Mouse (Mus musculus) liver, postnatal 0 days (tissue): ENCODE measurements around the gene Krt7. TPM values are rescaled to one million over a fixed set of nuclear protein-coding genes. Genes with fewer than 3 reads are reported as not detected.

ENCODE experiments used
- ATAC-seq: fragments of 200-750 bp; cut with Nextera tagmentation; 2 replicates; pipeline ENCODE4 v1.8.0; 2017; ENCODE audit warnings: mild to moderate bottlenecking, moderate library complexity
- DNase-seq: peaks from one replicate; pipeline ENCODE4 v3.0.0-alpha.2; 2016
- H3K27ac ChIP-seq: fragments of 300-500 bp; sonication (generic); 2 replicates; pipeline ENCODE4 v1.5.1; 2014; ENCODE audit warnings: antibody characterized with exemption, moderate library complexity, mild to moderate bottlenecking, low read depth
- H3K27me3 ChIP-seq: fragments of 300-500 bp; sonication (generic); 2 replicates; pipeline ENCODE4 v1.6.1; 2014; ENCODE audit warnings: low read length, control low read depth, mixed read lengths; ENCODE audit not compliant: insufficient read depth
- H3K36me3 ChIP-seq: fragments of 300-500 bp; sonication (generic); replicated peaks from 2 replicates; pipeline ENCODE4 v1.6.1; 2014; ENCODE audit warnings: mild to moderate bottlenecking, control low read depth, low read length, moderate library complexity, mixed read lengths; ENCODE audit not compliant: insufficient read depth
- H3K4me1 ChIP-seq: fragments of 300-500 bp; sonication (generic); 2 replicates; pipeline ENCODE4 v1.6.1; 2014; ENCODE audit warnings: antibody characterized with exemption, mild to moderate bottlenecking, control low read depth; ENCODE audit not compliant: insufficient read depth
- H3K4me2 ChIP-seq: fragments of 300-500 bp; sonication (generic); 2 replicates; pipeline ENCODE4 v1.6.1; 2014; ENCODE audit warnings: low read depth, mild to moderate bottlenecking, low read length, moderate library complexity, mixed read lengths
- H3K4me3 ChIP-seq: fragments of 300-500 bp; sonication (generic); 2 replicates; pipeline ENCODE4 v1.5.1; 2014; ENCODE audit warnings: low read depth, low read length
- H3K9ac ChIP-seq: fragments of 300-500 bp; sonication (generic); replicated peaks from 2 replicates; pipeline ENCODE4 v1.6.1; 2014; ENCODE audit warnings: mild to moderate bottlenecking, moderate library complexity
- H3K9me3 ChIP-seq: fragments of 300-500 bp; sonication (generic); 2 replicates; pipeline ENCODE4 v1.6.1; 2016; ENCODE audit warnings: mild to moderate bottlenecking, control low read depth, low read length, mixed read lengths
- CTCF ChIP-seq: sonication (generic); IDR thresholded peaks from 2 replicates; pipeline ENCODE4 v1.5.1; 2016; ENCODE audit warnings: antibody characterized with exemption, low read depth
- EP300 ChIP-seq: IDR thresholded peaks from 2 replicates; pipeline ENCODE4 v1.6.1; 2016; ENCODE audit warnings: antibody characterized with exemption, low read depth, mild to moderate bottlenecking
- WGBS: fragments of 180-500 bp; shearing (Covaris S2); extraction: QIAGEN DNeasy Blood & Tissue Kit; methylation state at CpG from one replicate; pipeline ENCODE4 v1.1.7; 2014; ENCODE audit not compliant: insufficient replicate concordance; 5-methylcytosine and 5-hydroxymethylcytosine counted together
- polyA plus RNA-seq: library from polyadenylated mRNA; unstranded; fragments of >200 nt; fragmentation: Nextera tagmentation; extraction: Ambion mirVana; gene quantifications from 2 replicates; pipeline ENCODE4 v1.2.1, GENCODE M21; 2015

Gene Krt7
- polyA plus RNA-seq, 1 experiment from 2014 or later, result 2.4 TPM

DNA sequence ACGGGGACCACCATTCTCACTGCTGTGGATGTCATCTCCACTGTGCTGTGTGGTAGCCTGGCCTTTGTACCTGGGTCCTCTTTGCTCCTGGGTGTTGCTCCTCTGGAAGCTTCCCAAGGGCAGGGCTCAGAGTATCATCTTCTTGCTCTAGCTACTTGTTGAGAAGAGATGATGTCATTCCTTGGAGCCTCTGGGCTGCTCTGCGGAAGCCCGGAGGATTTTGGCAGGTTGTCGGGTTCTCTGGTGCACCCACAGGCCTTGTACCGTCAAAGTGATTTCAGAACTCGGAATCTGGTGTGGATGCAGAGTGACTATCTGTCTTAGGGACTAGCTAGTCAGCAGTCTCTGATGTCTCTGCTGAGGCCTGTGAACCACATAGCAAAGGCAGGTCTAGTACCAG lies 25.8 kb upstream of the Krt7 start:
- no peak for TF ChIP-seq CTCF
- no peak for TF ChIP-seq EP300
- H3K4me3 ChIP-seq, result no peak overlapping the region
- H3K4me1 ChIP-seq, result 0 out of 2 replicates have a peak, but pooled peaks cover 2% of the 10 kb centered on the region
- WGBS, result 84% methylated on average over 6 of the region's 6 CpGs
- no peak overlapping the region for H3K27ac ChIP-seq
- H3K36me3 ChIP-seq, result no peaks in the 10 kb centered on the region
- no peak for DNase-seq
- H3K9ac ChIP-seq, result no peak overlapping the region
- H3K27me3 ChIP-seq, result no peaks in the 10 kb centered on the region
- no peaks in the 10 kb centered on the region for H3K9me3 ChIP-seq
- ATAC-seq, result no peak
- H3K4me2 ChIP-seq, result no peak overlapping the region

DNA sequence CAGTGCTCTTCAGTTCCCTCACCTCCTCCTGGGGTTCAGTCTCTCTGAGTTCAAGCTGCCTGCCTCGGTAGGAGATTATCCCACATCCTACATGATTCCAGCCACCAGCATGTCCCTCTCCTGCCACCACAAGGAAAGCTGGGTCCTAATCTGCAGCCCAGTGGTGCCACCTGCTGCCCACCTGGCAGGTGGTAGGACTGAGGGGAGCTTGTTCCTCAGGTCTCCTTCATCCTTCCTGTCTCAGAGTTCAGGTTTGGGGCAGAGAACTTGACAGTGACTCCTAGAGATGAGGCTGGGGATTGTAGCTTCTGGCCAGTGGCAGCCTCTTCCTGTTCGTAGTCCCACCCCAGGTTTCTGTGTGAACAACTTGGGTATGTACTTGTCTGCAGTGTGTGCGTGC lies 23.7 kb upstream of the Krt7 start:
- no peak for DNase-seq
- Histone ChIP-seq H3K4me3 (no peak overlapping the region), H3K27ac (no peak overlapping the region), H3K4me1 (0 out of 2 replicates have a peak, but pooled peaks cover 2% of the 10 kb centered on the region), H3K36me3 (no peaks in the 10 kb centered on the region), H3K4me2 (no peak overlapping the region), H3K27me3 (no peaks in the 10 kb centered on the region), H3K9me3 (no peaks in the 10 kb centered on the region), H3K9ac (no peak overlapping the region)
- 41% methylated on average over 3 of the region's 3 CpGs for WGBS
- ATAC-seq, result no peak
- TF ChIP-seq EP300 (no peak), CTCF (peak; percentile 61)

DNA sequence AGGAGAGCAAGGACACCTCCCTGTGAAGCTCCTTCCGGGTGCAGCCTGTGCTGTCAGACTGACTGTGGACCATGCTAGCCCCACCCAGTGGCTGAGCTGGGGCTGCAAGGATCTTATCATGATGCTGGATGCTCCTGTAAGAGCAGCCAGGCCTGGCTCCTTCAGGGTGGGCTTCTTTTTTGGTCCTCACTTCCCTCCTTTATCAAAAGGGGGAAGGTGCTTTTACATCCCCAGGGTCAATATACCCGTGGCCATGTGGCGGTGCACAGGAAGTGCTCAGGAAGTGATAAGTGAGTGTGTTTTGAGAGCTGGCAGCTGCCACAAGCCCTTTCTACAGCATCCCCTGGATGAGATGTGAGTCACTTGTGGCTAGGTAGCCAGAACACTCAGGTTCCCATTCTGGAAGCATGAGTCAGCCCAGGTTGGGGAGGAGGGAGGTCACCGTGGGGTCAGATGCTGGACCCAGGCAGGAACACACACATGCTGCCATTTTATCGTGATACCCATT lies 22.8 kb upstream of the Krt7 start:
- Histone ChIP-seq H3K27me3 (no peaks in the 10 kb centered on the region), H3K9me3 (no peaks in the 10 kb centered on the region), H3K27ac (no peak overlapping the region), H3K4me2 (no peak overlapping the region), H3K4me3 (no peak overlapping the region), H3K9ac (no peak overlapping the region), H3K4me1 (0 out of 2 replicates have a peak, but pooled peaks cover 2% of the 10 kb centered on the region), H3K36me3 (no peaks in the 10 kb centered on the region)
- no peak for DNase-seq
- WGBS, result 7% methylated on average over 5 of the region's 5 CpGs
- TF ChIP-seq CTCF, result peak; percentile 45
- no peak for TF ChIP-seq EP300
- ATAC-seq, result no peak

DNA sequence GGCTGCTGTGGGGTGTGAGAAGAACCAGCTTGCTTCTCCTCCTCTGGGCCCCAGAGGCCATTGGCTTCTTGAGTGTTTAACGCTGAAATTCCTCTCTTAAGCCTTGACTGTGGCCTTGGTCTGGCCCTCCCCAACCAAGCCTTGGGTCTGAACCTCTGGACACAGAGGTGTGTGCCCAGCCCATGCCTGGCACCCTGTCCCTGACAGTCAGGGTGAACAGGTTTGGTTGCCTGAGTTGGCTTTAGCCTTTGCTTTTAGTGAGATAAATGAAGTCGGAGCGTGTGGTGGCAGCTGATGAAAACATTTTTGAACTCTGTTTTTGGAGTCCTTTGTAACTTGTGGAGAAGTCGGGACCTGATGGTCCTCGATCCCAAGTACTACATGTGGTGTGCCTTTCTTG lies 20.6 kb upstream of the Krt7 start:
- no peak for TF ChIP-seq CTCF
- TF ChIP-seq EP300, result no peak
- Histone ChIP-seq H3K27ac (no peak overlapping the region), H3K36me3 (no peaks in the 10 kb centered on the region), H3K9ac (no peak overlapping the region), H3K4me3 (no peak overlapping the region), H3K27me3 (no peaks in the 10 kb centered on the region), H3K9me3 (no peaks in the 10 kb centered on the region), H3K4me1 (0 out of 2 replicates have a peak, but pooled peaks cover 2% of the 10 kb centered on the region), H3K4me2 (no peak overlapping the region)
- no peak for ATAC-seq
- WGBS, result 79% methylated on average over 5 of the region's 5 CpGs
- DNase-seq, result no peak

DNA sequence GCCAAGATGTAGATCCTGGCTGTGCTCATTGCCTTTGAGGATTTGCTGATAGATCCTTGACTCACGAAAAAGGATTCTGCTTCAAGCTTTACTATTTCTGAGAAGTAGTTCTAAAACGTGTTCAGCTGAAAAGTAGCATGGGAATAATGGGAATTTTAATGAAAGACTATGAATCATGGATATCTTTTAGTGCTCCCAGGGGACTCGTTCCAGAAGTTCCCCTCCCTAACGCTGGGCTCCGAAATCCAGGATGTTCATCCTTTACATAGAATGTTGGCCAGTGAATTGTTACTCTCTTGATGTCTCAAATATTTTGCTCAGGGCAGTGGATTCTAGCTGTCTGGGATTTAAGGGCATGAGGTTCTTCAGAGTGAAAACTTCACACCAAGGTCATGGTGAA lies 18.6 kb upstream of the Krt7 start:
- Histone ChIP-seq H3K36me3 (no peaks in the 10 kb centered on the region), H3K27me3 (no peaks in the 10 kb centered on the region), H3K4me3 (no peak overlapping the region), H3K4me1 (0 out of 2 replicates have a peak, but pooled peaks cover 2% of the 10 kb centered on the region), H3K27ac (no peak overlapping the region), H3K4me2 (no peak overlapping the region), H3K9me3 (no peaks in the 10 kb centered on the region), H3K9ac (no peak overlapping the region)
- DNase-seq, result no peak
- ATAC-seq, result no peak
- TF ChIP-seq EP300 (no peak), CTCF (no peak)
- WGBS, result 83% methylated on average over 5 of the region's 5 CpGs

DNA sequence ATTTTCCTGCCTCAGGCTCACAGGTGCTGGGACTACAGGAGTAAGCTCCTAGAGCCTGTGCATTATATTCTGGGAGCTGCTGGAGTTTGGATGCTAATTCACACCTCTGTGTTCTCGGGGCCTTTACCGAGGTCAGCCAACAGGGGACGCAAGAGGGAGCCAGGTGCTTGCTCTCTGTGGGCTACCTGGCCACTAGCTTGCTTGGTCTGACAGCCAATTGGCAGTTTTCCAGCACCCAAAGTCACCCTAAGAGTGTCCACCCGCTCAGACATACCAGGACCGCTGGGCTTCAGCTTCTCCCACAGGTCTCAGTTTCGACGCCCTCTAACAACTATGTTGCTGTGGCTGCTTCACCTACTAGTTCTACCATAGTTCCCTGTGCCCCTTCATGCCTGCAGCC lies 15.9 kb upstream of the Krt7 start:
- ATAC-seq, result no peak
- no peaks in the 10 kb centered on the region for H3K27me3 ChIP-seq
- no peak overlapping the region for H3K4me3 ChIP-seq
- TF ChIP-seq CTCF (0 out of 2 replicates have a peak, but pooled peaks have one; percentile 11), EP300 (no peak)
- H3K9me3 ChIP-seq, result no peaks in the 10 kb centered on the region
- DNase-seq, result no peak
- H3K27ac ChIP-seq, result no peak overlapping the region
- no peak overlapping the region for H3K9ac ChIP-seq
- 56% methylated on average over 7 of the region's 7 CpGs for WGBS
- H3K4me1 ChIP-seq, result no peaks in the 10 kb centered on the region
- no peak overlapping the region for H3K4me2 ChIP-seq
- no peaks in the 10 kb centered on the region for H3K36me3 ChIP-seq

DNA sequence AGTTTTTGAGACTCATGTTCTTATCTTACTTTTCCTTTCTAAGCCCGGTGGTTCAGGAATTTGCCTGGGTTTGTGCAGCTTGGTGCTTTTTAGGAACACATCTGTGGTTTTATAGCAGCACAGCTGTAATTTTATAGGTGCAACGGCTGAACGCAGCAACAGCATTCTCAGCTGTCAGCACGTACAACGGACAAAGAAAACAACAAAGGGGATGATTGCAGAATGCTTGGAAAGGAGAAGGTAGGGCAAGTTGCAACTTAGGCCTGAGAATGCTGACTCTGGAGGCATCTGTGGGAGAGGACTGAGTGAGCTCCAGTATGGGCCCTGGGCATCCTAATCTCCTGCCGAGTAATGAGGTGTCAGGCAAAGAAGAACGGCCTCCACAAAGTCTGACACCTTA lies 14.4 kb upstream of the Krt7 start:
- TF ChIP-seq EP300, result no peak
- TF ChIP-seq CTCF, result no peak
- Histone ChIP-seq H3K36me3 (no peaks in the 10 kb centered on the region), H3K9me3 (no peaks in the 10 kb centered on the region), H3K4me1 (no peaks in the 10 kb centered on the region), H3K9ac (no peak overlapping the region), H3K4me2 (no peak overlapping the region), H3K27ac (no peak overlapping the region), H3K27me3 (no peaks in the 10 kb centered on the region), H3K4me3 (no peak overlapping the region)
- ATAC-seq (no peak), DNase-seq (no peak)
- 65% methylated on average over 7 of the region's 7 CpGs for WGBS
